Mouse (Mus musculus): ENCODE data around the gene Gm42669.

The Gm42669 gene

DNA sequence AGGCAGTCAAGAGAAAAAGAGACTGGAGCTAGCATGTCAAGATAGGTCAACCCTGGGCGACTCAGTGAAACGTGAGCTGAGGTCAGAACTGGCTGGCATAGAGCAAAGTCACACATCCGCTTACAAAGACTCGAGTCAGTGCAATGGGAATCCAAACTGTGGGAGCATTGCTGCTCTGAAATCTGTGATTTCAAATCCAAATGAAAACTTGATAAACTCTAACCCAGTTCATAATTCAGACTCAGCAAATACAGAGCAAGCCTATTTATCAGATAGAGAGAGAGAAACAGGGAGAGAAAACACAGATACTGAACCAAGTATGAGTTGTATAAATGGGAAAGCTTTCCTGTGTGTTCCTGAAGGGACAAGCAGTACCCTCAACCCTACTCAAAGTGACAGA is at the start of gene Gm42669:
Gm42669 (plus strand) TSS at position 301 of the 400 bp plus-strand sequence.
- in situ Hi-C loops (cut with MboI, MseI), result loop anchor here (10.0 kb wide), 1 partner anchor 153 kb away; no protein-coding TSS in a partner anchor

DNA sequence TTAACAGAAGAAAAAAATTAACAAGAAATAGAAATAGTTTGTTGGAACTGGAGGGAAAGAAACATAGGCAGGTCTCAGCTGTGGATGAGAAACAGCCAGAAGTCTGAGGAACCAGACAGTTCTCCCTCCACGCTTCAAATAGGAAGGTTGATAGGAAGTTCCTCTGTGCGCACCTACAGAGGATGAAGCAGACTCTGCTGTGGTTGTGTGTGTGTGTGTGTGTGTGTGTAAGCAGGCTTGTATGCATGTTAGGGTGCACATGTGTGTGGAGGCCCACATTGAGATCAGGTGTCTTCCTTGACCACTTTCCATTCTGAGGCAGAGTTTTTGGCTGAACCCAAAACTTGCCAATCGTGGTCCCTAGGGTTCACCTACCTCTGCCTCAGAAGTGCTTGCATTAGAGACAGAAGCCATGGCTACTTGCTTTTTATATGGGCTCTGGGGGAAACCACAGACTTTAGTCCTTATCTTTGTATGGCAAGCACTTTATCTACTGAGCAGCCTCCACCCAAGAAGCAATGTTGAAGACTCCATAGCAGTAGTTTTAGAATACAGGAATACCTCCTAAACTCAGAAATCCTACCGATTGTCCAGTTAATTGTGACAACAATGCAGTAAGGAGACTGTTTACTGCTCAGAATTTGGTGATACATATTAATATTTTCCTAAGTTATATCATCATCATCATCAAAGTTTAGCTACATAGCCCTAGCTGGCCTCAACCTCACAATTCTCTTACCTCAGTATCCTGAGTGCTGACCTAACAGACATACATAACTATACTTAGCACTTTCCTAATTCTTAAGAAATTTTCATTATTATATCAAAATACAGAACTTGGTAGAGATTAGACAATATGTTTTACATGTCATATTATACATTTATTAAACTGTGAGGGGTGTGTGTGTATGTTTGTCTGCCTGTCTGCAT is 45.0 kb upstream of the Gm42669 start:
- in situ Hi-C loops (cut with MboI, MseI), result no loop called here

DNA sequence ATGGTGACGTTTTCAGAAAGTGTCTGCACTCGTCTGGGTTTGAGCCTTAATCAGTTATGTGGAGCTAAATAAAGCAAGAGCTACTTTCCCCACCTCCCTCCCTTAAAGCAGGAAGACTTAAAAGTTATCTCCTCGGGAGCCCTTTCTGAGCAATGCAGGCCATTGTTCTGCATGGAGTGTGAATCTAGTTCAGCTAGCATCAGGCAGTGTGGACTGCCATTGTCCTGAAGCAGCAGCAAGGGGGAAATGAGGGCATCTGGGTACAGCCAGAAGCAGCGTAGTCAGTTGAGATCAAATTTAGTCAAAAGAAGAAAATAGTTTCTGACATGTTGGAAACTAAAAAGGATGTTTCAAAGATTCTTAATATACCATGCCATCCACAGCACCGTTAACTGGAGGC is 40.9 kb upstream of the Gm42669 start:
- in situ Hi-C loops (cut with MboI, MseI), result no loop called here

DNA sequence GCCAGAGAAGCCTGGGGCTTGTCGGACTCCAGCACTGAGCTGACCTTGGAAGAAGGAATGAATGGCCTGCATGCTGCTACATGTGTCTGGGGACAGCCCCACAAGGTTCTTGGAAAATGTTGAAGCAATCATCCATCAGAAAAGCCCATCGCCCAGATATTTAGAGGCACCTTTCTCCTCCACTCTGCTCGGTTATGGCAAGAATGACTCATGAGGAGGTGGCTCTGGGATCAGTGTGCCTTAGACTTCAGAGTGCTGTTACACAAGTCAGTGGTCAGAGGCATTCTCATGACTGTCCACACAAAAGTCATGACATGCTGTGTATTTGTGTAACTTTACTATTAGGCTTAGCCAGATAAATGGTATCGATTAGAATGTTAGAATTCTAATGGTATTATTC is 40.3 kb upstream of the Gm42669 start:
- in situ Hi-C loops (cut with MboI, MseI), result no loop called here

DNA sequence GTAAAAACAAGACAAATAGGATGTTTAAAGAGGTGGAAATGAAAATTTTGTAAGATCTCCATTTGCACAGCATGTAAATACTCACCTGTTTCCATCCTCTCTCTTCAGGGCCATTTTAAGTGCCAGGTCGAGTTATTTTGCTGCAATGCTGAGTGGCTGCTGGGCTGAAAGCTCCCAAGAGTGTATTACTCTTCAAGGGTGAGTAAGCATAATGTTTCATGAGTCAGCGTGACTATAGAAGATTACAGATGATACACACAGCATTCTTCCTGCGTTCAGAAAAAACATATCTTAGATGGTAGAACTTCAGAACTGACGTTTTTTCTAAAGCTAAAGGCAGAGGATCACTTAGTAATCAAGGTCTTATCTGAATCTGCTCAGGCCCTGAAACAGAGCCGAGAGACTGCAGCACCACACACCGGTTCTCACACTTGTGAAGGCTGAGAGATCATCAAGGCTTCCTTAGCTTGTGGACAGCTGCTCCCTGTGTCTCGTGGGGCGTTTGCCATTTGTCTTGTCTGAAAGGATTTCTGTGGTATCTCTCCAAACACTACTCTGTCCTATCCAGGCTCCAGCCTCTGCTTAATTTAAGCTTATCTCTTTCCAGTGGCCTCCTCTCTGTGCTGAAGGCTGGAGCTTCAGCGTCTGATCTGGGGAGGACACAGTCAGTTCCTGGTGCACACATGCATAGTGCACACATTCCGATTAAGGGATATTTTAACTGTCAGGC is 36.7 kb upstream of the Gm42669 start:
- in situ Hi-C loops (cut with MboI, MseI), result no loop called here

DNA sequence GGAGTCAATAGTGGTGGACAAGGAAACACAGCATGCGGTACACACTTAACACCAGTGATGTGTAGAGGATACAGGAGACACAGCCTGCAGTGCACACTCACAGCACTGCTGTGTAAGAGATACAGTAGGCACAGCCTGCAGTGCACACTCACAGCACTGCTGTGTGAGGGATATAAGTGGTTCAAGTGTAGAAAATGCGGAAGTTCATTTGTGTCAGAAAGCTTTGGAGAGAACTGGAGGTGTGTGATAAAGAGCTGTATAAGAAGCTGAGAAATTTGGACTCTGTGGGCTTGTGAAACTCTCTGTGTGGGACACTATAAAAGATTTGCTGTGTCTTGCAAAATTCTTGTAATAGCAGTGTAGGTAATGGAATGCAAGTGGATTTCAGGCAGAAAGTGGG is 27.2 kb upstream of the Gm42669 start:
- in situ Hi-C loops (cut with MboI, MseI), result no loop called here

DNA sequence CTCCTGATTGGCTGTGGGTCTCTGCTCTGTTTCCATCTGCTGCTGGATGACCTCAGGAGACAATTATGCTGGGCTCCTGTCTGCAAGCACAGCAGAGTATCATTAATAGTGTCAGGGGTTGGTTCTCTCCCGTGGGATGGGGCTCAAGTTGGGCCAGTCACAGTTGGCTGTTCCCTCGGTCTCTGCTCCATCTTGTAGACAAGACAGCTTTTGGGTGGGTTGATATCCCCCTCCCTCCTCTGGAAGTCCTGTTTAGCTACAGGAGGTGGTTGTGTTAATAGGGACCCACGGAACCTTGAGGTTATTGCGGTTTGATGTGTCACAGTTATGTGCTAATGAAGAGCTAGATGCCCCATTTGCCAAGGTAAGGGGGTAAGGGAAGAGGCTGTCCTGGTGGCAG is 18.4 kb upstream of the Gm42669 start:
- in situ Hi-C loops (cut with MboI, MseI), result no loop called here

DNA sequence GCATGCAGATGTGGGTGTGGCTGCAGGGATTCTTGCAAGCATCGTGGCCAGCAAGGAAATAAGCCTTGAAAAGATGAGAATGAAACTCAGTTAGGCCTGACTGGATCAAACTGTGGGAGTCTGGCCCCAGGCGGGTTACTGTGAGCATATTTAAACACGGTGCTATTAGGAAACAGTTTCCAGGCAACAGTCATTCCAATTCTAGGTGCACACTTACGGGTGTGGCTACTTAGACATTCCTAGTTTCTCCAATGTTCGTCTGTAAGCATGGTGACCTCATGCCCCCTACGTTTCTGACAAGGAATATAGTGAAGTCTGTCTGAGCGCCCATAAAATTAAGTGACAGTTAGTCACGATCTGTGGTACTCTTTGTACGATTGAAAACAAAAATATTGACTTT is 16.4 kb upstream of the Gm42669 start:
- in situ Hi-C loops (cut with MboI, MseI), result no loop called here

DNA sequence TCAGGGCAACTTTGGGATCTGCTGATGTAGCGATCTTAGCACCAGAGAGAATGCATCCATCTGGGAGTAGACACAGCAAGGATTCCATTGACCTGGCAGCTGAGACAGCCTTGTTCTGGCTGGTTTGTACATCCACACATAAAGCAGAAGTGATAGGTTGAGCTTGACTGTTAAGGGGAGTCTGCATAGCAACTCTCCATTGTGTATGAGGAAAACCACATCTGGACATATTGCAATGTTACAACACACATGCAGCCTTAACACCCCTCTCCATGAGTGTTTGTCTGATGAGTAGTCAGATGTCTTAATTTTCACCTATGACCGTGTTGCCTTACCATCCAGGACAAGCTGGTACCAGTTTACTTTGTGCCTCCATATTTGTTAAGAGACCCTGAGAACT is 14.9 kb upstream of the Gm42669 start:
- in situ Hi-C loops (cut with MboI, MseI), result no loop called here

DNA sequence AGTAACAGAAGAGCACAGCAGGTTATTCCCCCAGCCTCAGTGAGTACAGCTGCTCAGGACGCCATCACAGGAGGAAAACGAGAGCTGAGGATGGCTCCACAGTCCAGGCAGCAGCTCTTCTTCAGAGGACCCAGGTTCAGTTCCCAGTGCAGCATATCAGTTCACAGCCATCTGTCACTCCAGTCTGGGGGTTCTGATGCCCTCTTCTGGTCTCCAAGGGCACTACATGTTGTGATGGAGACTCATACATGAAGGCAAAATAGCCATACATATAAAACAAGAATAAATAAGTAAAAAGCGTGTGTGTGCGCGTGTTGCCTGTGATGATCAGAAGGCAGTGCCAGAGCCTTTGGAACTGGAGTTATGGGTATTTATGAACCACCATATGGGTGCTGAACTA is 12.7 kb upstream of the Gm42669 start:
- in situ Hi-C loops (cut with MboI, MseI), result no loop called here

DNA sequence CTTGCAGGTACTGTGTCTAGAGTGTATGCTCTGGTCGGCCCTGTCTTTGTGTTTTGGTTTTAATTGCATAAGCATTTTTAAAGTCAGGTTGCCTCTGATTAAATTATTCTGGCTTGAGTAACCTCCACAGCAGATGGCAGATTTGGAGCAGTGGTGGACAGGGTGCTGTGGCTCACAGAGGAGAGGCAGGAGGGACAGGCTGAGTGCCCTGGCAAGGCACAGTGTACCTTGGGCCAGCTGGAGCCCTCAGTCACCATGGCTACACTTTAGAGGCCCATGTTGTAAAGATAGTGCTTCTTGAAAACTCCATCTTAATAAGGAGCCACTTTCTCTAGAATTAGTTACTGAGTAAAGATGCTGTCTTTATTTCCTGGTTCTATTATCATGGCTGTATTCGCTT is 11.4 kb upstream of the Gm42669 start:
- in situ Hi-C loops (cut with MboI, MseI), result no loop called here

DNA sequence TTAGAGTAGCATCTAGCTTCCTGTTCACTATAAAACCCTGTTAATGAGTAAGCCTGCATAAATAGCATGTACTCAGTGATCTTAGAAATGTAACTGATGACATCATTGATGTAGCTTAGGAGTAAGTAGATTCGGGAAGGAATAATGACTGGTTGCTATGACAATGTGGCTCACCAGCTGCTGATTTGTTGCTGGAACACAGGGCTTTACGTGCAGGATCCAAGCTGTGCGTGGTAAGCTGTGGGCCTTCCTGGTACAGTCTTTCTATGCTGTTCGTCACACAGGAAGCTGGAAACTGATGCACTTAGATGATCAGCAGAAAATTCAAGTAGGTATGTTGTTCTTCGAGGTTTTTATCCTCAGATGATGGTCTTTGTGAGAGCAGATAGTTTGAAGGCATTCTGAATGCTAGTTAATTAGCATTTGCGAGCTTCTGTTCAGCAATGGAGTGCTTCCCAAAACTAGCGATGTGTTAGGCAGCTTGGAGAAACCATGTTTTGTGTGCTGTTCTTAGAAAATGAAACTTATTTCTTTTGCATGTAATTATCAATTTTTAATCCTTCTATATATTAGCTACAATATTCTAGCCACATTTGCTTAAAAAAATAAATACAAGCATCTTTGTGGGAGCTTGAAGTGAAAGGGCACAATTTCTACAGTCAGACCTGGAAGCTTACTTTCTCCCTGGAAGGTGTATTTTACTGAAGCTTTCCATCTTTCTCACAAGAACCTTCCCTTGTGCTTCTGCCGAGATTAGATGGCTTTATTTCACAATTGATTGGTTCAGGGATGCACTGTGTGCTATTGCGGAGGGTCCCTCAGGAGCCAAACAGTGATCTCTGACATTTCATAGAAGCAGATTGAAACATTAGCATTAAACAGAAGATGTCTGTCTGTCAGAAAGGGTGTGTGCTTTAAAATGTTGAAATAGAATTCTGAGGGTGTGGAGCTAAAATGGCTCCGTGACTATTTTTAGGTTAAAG is 9.6 kb upstream of the Gm42669 start:
- in situ Hi-C loops (cut with MboI, MseI), result no loop called here

DNA sequence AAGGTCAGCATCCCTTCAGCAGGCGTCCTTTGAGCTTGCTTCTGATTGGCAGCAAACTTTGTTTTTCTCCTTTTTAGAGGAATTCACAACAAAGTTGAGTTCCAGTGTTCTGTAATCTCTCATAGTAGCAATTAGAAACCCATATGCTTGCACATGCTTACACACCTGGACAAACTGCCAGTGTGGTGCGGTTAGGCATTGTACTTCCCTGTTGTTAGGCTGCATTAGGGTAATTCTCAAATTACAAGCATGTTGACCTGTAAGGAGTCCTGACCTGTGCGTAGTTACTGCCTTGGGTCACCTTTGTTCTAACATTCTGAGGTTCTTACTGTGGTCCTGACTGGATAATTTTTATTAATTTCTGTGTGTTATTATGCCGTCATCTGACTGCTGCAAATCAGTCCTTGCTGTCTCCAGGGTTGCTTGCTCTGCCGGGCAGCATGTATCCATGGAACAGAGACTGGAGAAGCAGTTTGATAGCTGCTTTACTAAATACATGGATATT is 8.6 kb upstream of the Gm42669 start:
- in situ Hi-C loops (cut with MboI, MseI), result no loop called here

DNA sequence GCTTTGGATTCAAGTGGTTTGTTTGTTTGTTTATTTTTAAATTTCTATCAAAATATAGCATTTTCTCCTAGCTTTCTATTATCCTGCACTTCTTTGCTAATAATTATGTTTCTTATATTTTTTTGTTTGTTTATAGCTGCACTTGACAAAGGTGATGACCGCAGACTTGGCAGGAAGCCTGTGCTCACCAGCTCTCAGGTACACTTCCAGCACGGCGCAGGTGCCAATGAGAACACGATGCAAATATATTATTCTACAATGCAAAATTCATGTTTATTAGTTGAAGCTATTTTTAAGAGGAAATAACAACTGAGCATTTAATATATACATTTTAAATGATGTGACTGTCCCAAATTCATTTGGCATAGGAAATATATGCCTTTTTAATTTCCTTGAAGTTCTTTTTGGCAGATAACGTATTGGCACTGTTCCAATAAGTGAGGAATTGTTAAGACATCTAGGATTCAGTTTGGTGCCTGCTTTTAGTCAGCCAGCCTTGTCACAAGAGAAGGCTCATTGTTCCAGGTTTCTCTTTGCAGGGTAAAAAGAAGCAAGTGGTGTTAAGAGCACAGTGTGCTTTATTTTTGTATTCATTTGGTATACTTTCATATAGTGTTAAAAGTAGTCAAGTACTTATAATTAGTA is 7.4 kb upstream of the Gm42669 start:
- in situ Hi-C loops (cut with MboI, MseI), result loop anchor here (10.0 kb wide), 1 partner anchor 145 kb away; no protein-coding TSS in a partner anchor

DNA sequence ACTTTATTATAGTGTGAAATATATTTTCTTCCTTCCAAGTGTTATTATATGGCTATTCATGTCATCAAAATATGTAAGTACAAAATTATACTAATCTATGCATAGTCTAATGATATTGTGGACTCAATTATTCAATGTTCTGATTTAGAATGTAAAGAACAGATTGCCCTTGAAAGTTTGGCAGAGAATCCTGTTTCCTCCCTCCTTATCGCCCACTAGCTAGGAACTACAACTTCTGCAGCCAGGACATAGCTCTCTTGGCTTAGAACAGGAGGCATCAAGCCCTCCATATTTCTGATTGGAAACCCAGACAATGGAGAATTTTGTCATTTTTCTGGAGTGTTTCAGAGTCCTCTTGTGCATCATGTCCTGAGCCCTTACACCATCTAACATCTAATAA is 6.7 kb upstream of the Gm42669 start:
- in situ Hi-C loops (cut with MboI, MseI), result loop anchor here (10.0 kb wide), 1 partner anchor 146 kb away; no protein-coding TSS in a partner anchor

DNA sequence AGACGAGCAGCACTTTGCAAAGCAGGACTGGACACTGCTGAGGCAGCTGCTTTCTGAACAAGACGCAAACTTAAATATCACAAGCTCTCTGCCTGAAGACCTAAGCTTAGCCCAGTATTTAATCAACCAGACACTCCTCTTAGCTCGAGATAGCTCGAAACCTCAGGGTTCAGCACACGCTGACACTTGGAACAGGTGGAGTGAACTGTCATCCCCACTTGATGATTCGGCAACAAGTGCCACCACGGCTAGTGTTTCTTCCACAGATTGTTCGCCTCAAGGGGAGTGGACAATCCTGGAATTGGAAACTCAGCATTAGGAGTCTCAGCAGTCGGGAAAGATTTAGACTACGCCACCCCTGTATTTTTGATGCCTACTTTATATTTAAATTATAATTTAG is 3.1 kb downstream of the Gm42669 start:
- in situ Hi-C loops (cut with MboI, MseI), result no loop called here

DNA sequence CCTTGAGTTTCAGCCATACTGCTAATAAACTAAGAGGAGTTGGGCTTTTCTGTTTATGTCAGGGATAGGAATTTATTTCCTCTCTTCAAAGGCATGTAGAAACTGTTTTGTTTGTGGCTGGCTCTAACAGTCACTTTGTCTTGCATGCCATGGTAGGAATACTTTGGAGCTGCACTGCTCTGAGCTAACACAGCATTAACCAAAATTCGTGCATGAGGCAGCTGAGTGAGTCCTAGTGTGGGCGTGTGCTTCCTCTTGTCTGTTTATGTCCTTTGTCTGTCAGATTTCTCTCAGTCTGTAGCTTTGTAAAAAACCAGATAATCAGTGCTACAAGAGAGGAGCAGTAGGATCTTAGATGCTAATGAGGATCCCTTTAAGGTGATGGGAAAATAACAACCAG is 3.9 kb downstream of the Gm42669 start:
- in situ Hi-C loops (cut with MboI, MseI), result no loop called here

DNA sequence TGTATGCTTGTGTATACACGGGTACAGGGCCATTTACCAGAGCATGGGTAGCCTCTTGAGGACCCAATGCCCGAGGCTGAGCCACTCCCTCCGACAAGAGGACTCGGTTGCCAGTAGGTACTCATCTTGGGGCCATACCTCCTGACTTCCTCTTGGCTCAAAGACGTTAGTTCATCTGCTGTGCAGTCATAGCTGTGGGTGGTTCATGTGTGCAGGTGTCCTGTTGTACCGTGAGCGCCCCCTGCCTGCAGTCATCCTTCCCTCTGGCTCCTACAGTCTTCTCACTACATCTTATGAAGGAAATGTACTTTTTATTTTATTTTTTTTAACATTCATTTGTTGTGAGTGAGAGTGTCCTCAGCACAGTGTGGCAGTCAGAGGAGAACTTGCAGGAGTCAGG is 6.2 kb downstream of the Gm42669 start:
- in situ Hi-C loops (cut with MboI, MseI), result no loop called here

DNA sequence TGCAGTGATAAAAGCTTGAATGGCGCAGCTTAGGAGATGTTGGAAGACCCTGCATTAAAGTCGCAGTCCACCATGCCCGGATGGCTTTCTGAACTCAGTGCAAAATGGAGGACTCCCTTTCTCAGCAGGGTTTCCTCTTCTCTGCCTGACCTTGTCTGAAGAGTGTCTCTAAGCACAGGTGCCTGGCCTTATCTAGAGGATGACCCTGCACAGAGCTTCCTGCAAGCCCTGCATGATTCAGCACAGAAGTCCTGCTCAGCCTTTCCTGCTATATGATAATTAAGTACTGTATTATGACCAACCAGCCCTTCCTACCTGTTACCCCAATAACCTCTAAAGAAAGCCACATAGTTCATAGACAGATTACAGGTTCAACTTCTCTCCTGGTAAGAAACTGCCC is 8.0 kb downstream of the Gm42669 start:
- in situ Hi-C loops (cut with MboI, MseI), result no loop called here

DNA sequence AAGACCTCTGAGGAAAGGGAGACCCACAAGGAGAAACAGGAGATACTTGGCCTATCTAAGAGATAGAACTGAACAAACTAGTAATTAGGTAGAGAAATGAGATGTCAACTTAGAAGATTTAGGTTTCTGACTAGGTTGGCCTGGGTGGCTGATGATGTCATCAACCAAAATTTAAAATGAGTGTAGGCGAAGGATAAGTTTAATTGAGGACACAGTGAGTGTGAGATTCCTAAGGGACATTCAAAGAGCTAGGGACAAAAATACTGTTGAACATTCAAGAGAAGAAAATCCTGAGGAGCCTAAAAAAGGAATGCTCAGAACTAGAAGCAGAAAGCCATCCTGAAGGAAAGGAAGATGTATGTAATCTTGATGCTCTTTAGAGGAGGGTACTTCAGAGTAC is 8.7 kb downstream of the Gm42669 start:
- in situ Hi-C loops (cut with MboI, MseI), result no loop called here

DNA sequence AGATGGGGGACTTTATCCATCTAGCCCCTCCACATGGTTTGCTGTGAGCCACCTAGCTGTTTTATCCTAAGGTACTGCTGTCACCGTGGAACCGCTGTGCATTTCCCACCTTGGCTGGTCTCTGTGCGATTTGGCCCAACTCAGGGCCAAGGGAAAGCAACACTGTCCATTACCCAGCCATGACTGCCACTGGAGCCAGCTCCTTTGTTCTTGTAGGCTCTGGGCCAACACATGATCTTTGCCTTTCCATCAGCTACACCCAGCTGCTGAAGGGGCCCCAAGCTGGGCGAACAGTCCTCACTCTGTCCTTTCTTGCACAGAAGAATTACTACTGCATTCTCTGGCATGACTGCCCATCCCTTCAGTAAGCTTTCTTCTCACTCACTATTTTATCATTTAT is 11.2 kb downstream of the Gm42669 start:
- in situ Hi-C loops (cut with MboI, MseI), result no loop called here
